Mouse (Mus musculus) kidney, adult 8-10 months (tissue): ENCODE data around the gene Grm8.

Experiments used
- DNase-seq, 2 experiments: peaks; one replicate each; pipeline ENCODE4 v3.0.0; 2022

Gene Grm8

DNA sequence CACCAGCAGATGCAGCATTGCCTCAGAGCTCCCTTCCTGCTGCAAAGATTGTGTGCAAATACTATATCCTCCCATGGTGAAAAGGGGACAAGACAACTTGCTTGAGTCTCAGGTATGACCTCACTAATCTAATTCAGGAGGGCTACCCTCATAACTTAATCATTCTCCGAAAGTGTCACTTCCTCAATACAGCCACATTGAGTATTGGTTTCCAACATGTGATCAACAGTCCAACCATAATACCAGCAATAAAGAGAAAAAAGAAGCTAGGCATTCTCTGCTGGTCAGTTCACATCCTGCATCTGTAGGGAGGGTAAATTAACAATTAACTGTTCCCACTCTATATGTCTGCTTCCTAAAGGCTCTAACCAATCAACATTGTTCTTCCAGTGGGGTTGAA lies 94.2 kb downstream of the Grm8 start:
- no peak for DNase-seq

- no peak for DNase-seq
Observed at GRCm38 (mm10) chr6:28032006-28032405, 103.0 kb downstream of the Grm8 start.

DNA sequence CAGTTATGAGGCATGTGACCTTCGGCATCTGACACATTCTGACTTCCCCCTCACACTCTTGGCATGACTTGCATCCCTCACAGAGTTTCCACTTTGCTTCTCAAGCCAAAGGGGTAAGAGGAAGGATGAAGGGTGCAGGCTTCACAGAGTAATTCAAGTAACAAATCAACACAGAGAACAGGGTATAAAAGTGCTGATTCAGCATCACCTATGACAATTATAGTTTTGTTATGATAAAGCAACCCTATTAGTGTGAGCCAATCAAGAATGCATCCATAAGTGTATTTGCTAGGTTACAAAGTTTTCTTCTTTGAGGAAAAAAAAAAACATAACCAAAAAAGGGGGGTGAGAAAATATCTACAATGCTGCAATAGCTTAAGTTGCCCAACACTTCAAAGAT lies 117.3 kb downstream of the Grm8 start:
- no peak for DNase-seq

DNA sequence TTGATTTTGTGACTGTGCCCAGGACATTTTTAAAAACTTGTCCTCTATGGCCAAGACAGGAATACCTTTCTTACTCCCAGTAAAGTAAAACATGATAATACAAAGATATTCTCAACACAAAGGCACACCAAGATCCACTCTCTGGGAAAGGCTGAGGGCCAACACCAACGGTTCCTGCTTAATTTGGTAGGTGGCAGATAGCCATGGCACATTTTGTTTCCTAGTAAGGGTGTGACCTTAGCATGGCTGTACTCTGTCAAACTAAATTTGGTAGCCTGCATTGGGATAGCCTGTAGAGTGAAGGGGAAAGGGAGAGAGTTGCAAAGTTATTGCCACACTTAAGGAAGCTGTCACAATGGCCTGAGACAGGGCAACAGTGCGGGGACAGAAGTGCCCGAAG lies 128.0 kb downstream of the Grm8 start:
- no peak for DNase-seq

- DNase-seq = no peak
Observed at GRCm38 (mm10) chr6:27997250-27997649, 137.7 kb downstream of the Grm8 start.

- DNase-seq = no peak
Observed at GRCm38 (mm10) chr6:27991241-27991640, 143.7 kb downstream of the Grm8 start.

- DNase-seq = no peak
Observed at GRCm38 (mm10) chr6:27982598-27982997, 152.4 kb downstream of the Grm8 start.

- no peak for DNase-seq
Observed at GRCm38 (mm10) chr6:27982021-27982420, 153.0 kb downstream of the Grm8 start.

- DNase-seq = no peak
Observed at GRCm38 (mm10) chr6:27977361-27977760, 157.6 kb downstream of the Grm8 start.

DNA sequence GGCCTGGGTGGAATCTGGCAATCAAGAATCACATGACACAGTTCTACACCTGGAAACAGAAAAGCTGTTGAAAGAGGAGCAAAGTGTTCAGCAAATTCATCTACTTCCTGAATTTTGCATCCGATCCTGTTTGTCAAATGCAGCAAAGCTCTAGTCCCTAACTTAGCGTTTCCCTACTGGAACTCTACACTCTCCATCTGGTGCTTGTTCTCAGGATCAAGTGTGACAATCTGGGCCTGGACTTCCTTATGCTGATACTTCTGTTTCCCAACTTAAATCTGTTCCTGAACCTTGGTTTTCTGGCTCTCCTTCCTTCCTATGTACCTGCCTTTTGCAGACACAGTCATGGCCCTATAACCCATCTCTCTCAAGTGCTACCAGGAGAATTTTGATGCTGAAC lies 166.1 kb downstream of the Grm8 start:
- DNase-seq = no peak

DNA sequence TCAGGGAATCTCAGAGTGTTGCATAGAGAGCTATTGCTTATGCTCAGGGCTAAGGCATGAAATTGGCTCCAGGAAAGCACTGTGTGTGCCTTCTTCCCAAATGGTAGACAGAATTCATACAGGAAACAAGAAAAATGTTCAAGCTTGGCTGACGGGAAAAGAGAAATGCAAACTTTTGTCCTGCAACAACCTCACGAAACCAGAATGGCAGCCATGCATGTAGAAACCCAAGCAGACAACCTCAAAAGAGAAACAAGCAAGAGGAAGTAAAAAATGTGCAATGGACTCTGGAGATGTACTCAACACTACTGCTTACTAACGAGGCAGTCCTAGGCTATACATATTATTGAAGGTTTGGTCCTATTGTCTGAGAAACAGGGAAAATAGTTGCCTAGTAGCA lies 167.9 kb downstream of the Grm8 start:
- no peak for DNase-seq

DNA sequence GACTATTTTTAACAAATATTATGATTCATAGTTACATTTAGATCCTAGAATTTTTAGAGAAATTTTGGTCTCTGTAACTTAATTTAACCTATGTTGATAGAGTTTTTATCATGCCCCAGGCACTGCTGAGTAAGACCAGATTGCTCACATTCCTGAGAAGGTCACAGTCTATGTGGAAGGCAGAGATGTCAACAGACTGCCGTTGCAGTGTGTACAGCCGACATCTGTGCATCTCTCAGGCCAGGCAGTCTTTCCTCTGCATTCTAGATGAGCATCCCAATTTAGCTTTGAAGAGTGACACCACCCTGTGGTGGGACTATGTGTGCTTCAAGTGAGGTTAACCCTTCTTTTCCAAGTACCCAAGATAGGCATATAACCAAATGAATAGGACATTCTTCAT lies 169.7 kb downstream of the Grm8 start:
- DNase-seq = no peak

DNA sequence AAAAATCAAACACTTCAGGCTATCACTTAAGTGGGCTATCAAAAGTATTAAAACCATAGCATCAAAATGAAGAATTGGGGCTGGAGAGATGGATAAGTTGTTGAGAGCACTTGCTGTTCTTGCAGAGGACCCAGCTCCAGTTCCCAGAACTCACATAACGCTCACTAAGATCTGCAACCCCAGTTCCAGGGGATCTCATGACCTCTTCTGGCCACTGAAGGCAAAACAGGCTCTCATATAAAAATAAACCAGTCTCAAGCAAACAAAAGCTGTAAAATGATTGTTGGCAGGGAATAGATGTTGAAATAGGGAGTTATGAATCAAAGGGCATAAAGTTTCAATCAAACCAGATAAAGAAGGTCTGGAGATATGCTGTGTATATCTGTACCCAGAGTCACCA lies 171.1 kb downstream of the Grm8 start:
- no peak for DNase-seq

GRCm38 (mm10) chr6:27956278-27956857 lies 178.6 kb downstream of the Grm8 start:
- DNase-seq = no peak

GRCm38 (mm10) chr6:27951433-27951832 lies 183.5 kb downstream of the Grm8 start:
- no peak for DNase-seq

GRCm38 (mm10) chr6:27928058-27928457 lies 206.9 kb downstream of the Grm8 start:
- no peak for DNase-seq

DNA sequence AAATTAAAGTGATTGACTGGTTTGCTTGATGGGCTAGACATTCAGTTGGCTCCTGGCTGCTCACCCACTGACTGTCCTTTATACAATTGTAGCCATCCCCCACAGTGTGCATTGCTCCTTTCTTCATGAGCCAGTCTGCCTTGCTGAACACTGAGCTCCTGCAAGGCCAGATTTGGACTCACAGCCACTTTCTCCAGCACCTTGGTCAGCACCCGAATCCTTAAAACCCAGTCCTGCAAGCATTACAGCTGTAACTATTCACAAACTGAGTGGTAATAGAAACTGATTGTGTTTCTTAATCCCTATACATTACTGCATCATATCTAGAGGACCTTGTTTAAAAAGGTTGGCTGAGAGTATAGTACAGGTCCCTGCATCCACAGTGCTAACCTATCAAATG lies 221.7 kb downstream of the Grm8 start:
- no peak for DNase-seq

- DNase-seq = no peak
Observed at GRCm38 (mm10) chr6:27904358-27904757, 230.6 kb downstream of the Grm8 start.

DNA sequence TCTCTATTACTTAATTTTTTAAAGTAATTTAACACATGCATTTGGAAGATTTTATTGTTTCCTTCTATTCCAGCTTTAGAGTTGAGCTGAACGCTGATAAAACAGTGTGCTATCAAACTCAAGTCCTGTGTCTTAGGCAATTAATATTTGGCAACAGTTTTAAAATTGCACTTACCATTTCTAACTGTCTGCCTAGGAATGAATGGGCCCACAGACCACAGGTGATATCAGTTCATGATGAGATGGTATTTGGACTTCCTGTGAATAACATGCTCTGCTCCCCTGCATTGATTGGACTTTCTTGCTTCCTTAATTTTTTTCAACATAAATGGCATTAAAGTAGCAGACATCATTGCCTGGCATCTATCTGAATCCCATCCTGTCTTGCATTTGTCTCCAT lies 232.8 kb downstream of the Grm8 start:
- DNase-seq = no peak

- DNase-seq = no peak
Observed at GRCm38 (mm10) chr6:27901396-27901795, 233.6 kb downstream of the Grm8 start.

DNA sequence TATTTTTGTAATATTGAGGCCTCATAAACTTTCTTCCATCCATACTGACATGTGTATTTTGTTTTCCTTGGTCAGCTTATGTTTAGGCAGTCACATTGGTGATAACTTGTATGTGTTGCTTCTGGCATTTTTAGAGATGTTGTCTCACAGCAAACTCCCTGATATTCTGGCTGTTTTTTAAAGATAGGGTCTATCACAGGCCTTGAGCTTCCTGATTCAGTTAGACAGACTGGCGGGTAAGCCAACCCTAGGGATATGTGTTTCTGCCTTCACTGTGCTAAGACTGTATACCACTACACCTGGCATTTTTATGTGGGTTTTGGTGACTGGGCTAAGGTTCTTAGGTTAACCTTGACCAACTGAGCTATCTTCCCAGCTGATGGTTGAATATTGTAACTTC lies 239.8 kb downstream of the Grm8 start:
- no peak for DNase-seq

GRCm38 (mm10) chr6:27892886-27893285 lies 242.1 kb downstream of the Grm8 start:
- DNase-seq = no peak

GRCm38 (mm10) chr6:27888391-27888790 lies 246.6 kb downstream of the Grm8 start:
- DNase-seq = no peak

- DNase-seq = no peak
Observed at GRCm38 (mm10) chr6:27887922-27888321, 247.1 kb downstream of the Grm8 start.

DNA sequence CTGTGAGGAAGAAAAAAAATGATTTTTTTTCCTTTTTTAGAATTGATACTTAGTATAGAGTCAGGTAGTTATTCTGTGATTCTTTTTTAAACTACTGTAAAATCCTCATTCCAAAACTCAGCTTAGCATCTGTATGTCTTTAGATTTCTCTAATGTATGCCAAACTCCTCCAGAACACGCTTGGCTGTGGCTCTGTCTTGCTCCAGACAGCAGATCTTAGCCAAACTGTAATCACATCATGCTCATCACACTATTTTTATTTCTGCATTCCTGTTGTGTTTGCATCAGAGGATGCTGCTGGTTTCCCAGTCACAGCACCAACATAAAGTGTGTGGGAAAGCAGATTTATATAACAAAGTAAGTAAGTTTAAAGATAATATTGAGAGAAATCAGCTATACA lies 249.2 kb downstream of the Grm8 start:
- DNase-seq = no peak

GRCm38 (mm10) chr6:27849644-27850043 lies 285.3 kb downstream of the Grm8 start:
- no peak for DNase-seq
